Mouse (Mus musculus) spleen, adult 2 months (tissue): ENCODE measurements around the gene Hdac7. TPM values are rescaled to one million over a fixed set of nuclear protein-coding genes. Genes with fewer than 3 reads are reported as not detected.

ENCODE experiments used
- DNase-seq, 2 experiments: peaks; one replicate each; pipeline versions ENCODE4 v3.0.0 to v3.0.0-alpha.2; 2012 to 2021; ENCODE audit warnings: low spot score in 2 of 2, low read depth in 1 of 2
- H3K27ac ChIP-seq: fragments of 200-500 bp; 2 replicates; pipeline ENCODE4 v1.5.1; 2012; ENCODE audit warnings: low read length, inconsistent platforms; ENCODE audit not compliant: insufficient read depth
- H3K27me3 ChIP-seq: fragments of 200-500 bp; 2 replicates; pipeline ENCODE4 v1.6.1; 2012; ENCODE audit warnings: mild to moderate bottlenecking, moderate library complexity, low read length, inconsistent platforms; ENCODE audit not compliant: control insufficient read depth, insufficient read depth
- H3K36me3 ChIP-seq: fragments of 200-500 bp; 2 replicates; pipeline ENCODE4 v1.6.1; 2012; ENCODE audit warnings: mild to moderate bottlenecking, low read length, inconsistent platforms; ENCODE audit not compliant: control insufficient read depth, insufficient read depth
- H3K4me1 ChIP-seq: fragments of 200-500 bp; 2 replicates; pipeline ENCODE4 v1.6.1; 2011; ENCODE audit warnings: inconsistent platforms; ENCODE audit not compliant: control insufficient read depth, insufficient read depth, insufficient read length
- H3K4me3 ChIP-seq: fragments of 200-500 bp; 2 replicates; pipeline ENCODE4 v1.5.1; 2011; ENCODE audit warnings: mild to moderate bottlenecking, inconsistent platforms; ENCODE audit not compliant: insufficient read depth, insufficient read length; ENCODE audit errors: extremely low read depth
- CTCF ChIP-seq: fragments of 200-500 bp; IDR thresholded peaks from 2 replicates; pipeline ENCODE4 v1.5.1; 2011; ENCODE audit warnings: mild to moderate bottlenecking, inconsistent platforms; ENCODE audit not compliant: insufficient read depth, insufficient read length, insufficient replicate concordance; ENCODE audit errors: extremely low read depth
- POLR2A ChIP-seq: fragments of 200-500 bp; IDR thresholded peaks from 2 replicates; pipeline ENCODE4 v1.6.1; 2011; ENCODE audit warnings: low read depth, low read length, inconsistent platforms
- WGBS: fragments of 180-500 bp; shearing (Covaris S2); methylation state at CpG from one replicate; pipeline ENCODE4 v1.1.7; 2018; 5-methylcytosine and 5-hydroxymethylcytosine counted together
- polyA plus RNA-seq: library from polyadenylated mRNA; depleted of rRNA; stranded (reverse); fragments of >200 nt; gene quantifications from 2 replicates; pipeline ENCODE4 v1.2.3, GENCODE M21; 2012; rRNA removed

Hdac7 gene
- polyA plus RNA-seq, 1 experiment = 104 TPM

GRCm38 (mm10) chr15:97747486-97747885 is 96.8 kb downstream of the Hdac7 start:
- TF ChIP-seq CTCF (no peak), POLR2A (no peak)
- no peak overlapping the region for H3K27ac ChIP-seq
- no peak for DNase-seq
- H3K4me1 ChIP-seq = peaks cover 30% of the 10 kb centered on the region; the same call in 1 of the 2 replicates
- no peaks in the 10 kb centered on the region for H3K27me3 ChIP-seq
- no peaks in the 10 kb centered on the region for H3K36me3 ChIP-seq
- 88% methylated on average over 4 of the region's 4 CpGs for WGBS
- no peak overlapping the region for H3K4me3 ChIP-seq

- no peak for DNase-seq
- no peak overlapping the region for H3K27ac ChIP-seq
- H3K4me1 ChIP-seq = peaks cover 36% of the 10 kb centered on the region; the same call in 1 of the 2 replicates
- no peak overlapping the region for H3K4me3 ChIP-seq
- no peak for TF ChIP-seq CTCF
- no peak for TF ChIP-seq POLR2A
- no peaks in the 10 kb centered on the region for H3K27me3 ChIP-seq
- no peaks in the 10 kb centered on the region for H3K36me3 ChIP-seq
- 92% methylated on average over 24 of the region's 24 CpGs for WGBS
These were observed 97.6 kb downstream of the Hdac7 start for GRCm38 (mm10) chr15:97746748-97747147.

DNA sequence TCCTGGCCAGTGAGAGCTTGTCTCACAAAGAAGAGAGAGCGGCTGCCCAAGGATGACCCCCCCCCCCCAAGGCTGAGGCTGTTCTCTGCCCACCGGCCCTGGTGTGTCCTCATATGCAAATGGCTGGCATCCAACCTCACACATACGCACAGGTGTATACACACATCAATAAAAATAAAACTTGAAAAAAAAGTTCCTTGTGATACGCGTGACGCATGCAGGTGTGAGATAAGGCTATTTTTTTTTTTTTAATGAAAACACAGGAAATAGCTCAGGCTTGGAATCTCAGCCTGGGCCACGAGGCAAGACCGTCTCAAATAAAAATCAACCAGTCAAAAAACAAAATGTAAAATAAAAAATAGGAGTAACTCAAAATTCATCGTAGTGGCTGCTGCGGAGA is 98.0 kb downstream of the Hdac7 start:
- no peaks in the 10 kb centered on the region for H3K36me3 ChIP-seq
- no peaks in the 10 kb centered on the region for H3K27me3 ChIP-seq
- peaks cover 40% of the 10 kb centered on the region; the same call in 1 of the 2 replicates for H3K4me1 ChIP-seq
- H3K4me3 ChIP-seq = no peak overlapping the region
- H3K27ac ChIP-seq = no peak overlapping the region
- WGBS = 74% methylated on average over 10 of the region's 10 CpGs
- no peak for TF ChIP-seq CTCF
- no peak for TF ChIP-seq POLR2A
- no peak for DNase-seq

DNA sequence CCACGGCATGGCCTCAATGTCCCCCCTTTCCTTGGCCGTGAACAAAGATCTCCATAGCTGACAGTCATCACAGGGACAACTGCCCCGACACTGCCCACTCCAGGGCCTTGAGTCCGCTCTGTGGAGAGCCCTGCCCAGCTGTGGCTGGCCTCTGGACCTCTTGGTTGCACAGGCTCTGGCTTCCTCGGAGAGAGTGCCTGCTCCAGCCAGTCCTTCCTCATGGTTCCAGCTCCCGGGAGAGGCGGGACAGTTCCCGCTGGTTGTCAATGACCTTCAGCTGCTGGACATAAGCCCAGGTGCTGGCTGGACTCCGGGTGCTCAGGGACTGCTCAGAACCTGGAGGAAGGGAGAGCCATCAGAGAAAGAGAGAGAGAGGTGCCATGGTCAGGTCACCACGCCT is 99.0 kb downstream of the Hdac7 start:
- Histone ChIP-seq H3K4me1 (peaks cover 44% of the 10 kb centered on the region; the same call in 1 of the 2 replicates), H3K27ac (peak overlapping the region; percentile 38), H3K27me3 (no peaks in the 10 kb centered on the region), H3K4me3 (no peak overlapping the region), H3K36me3 (no peaks in the 10 kb centered on the region)
- TF ChIP-seq CTCF (no peak), POLR2A (no peak)
- 56% methylated on average over 10 of the region's 10 CpGs for WGBS
- DNase-seq = no peak

DNA sequence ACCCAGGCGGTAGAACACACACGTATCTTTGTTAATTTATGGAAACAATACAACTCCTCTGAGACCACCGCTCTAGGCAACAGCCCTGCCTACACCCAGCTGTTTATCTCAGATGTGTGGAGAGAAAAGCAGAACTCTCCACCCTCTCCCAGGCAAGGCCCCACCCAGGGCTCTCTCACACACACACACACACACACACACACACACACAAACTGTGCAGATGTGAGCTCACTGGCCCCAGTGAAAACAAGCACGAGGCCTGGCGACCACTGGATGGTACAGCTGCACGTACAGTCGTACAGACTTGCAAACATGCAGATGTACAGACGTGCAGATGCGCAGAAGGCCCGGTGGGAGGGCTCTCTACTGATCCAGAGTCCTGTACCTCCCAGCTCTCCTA is 99.4 kb downstream of the Hdac7 start:
- no peaks in the 10 kb centered on the region for H3K27me3 ChIP-seq
- H3K4me1 ChIP-seq = peaks cover 40% of the 10 kb centered on the region; the same call in 1 of the 2 replicates
- WGBS = 16% methylated on average over 10 of the region's 10 CpGs
- H3K27ac ChIP-seq = peak overlapping the region; percentile 54
- DNase-seq = peak; percentile 44 to 59
- TF ChIP-seq CTCF (no peak), POLR2A (no peak)
- H3K36me3 ChIP-seq = no peaks in the 10 kb centered on the region
- H3K4me3 ChIP-seq = no peak overlapping the region

- Histone ChIP-seq H3K4me1 (peaks cover 36% of the 10 kb centered on the region; the same call in 1 of the 2 replicates), H3K4me3 (no peak overlapping the region), H3K36me3 (no peaks in the 10 kb centered on the region), H3K27ac (peak overlapping the region; percentile 38; the same call in 1 of the 2 replicates), H3K27me3 (no peaks in the 10 kb centered on the region)
- DNase-seq = no peak
- TF ChIP-seq POLR2A (no peak), CTCF (no peak)
- WGBS = 68% methylated on average over 12 of the region's 12 CpGs
These were observed 100.3 kb downstream of the Hdac7 start for GRCm38 (mm10) chr15:97743961-97744525.

- Histone ChIP-seq H3K4me1 (peaks cover 36% of the 10 kb centered on the region; the same call in 1 of the 2 replicates), H3K27me3 (no peaks in the 10 kb centered on the region), H3K4me3 (no peak overlapping the region), H3K27ac (peak overlapping the region; percentile 16; the same call in 1 of the 2 replicates), H3K36me3 (no peaks in the 10 kb centered on the region)
- TF ChIP-seq CTCF (no peak), POLR2A (no peak)
- 85% methylated on average over 5 of the region's 5 CpGs for WGBS
- DNase-seq = no peak
These were observed 101.1 kb downstream of the Hdac7 start for GRCm38 (mm10) chr15:97743210-97743609.

Other genes with a start within 250 kb of the Hdac7 start
- 2.0 and 2.1 TPM in 2 replicates for gene Rpap3, start 138.7 kb downstream of the Hdac7 start, polyA plus RNA-seq
- gene Endou, start 113.2 kb downstream of the Hdac7 start, polyA plus RNA-seq = 3.0 and 4.1 TPM in 2 replicates
- 28.8 and 33.6 TPM in 2 replicates for gene Rapgef3, start 76.5 kb downstream of the Hdac7 start, polyA plus RNA-seq
- gene Slc48a1, start 66.0 kb downstream of the Hdac7 start, polyA plus RNA-seq = 94.0 and 117 TPM in 2 replicates
- 0.70 and 0.96 TPM in 2 replicates for gene Vdr, start 66.1 kb upstream of the Hdac7 start, polyA plus RNA-seq
- gene Tmem106c, start 119.7 kb upstream of the Hdac7 start, polyA plus RNA-seq = 17.2 and 22.9 TPM in 2 replicates
- gene Col2a1, start 160.2 kb upstream of the Hdac7 start, polyA plus RNA-seq = 0.02 TPM in 2 replicates
- 6.4 and 7.8 TPM in 2 replicates for gene Pfkm, start 248.1 kb upstream of the Hdac7 start, polyA plus RNA-seq
- gene Senp1, start 249.2 kb upstream of the Hdac7 start, polyA plus RNA-seq = 9.9 and 11.4 TPM in 2 replicates